Mouse (Mus musculus): Measurements from ENCODE around the gene Rrp7a. TPM values are rescaled to one million over a fixed set of nuclear protein-coding genes. Genes with fewer than 3 reads are reported as not detected.

The Rrp7a gene
- polyA plus RNA-seq, 1 experiment from 2014 or later = 72.4 TPM

DNA sequence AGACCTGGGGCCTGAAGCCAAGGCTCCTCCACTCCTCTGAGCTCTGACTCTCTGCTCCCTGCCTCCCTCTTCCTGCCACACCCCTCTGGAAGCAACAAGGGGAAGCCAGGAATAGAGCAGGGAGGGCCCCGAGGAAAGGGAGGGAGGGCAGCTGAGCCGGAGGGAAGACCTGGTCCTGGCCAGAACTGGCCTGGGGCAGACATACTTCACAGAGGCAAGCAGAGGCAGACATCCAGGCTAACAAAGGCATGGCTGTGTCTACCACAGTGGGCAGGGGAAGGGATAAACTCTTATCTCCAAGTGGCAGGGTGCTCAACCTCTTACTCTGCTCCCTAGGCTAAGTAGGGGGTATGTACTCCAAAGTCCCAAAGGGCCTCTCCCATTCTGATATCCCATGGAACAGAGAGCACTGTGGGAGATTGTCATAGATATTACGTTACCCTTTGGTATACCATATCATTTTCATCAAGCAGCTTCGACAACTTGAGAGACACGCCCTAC is 42.4 kb upstream of the Rrp7a start:
- WGBS = 77% methylated on average over 5 of the region's 5 CpGs
- H3K4me3 ChIP-seq = no peak overlapping the region
- H3K36me3 ChIP-seq = peaks cover 3% of the 10 kb centered on the region; the same call in 1 of the 2 replicates
- H3K4me2 ChIP-seq (replicated peaks) = no peak overlapping the region
- no peak overlapping the region for H3K27ac ChIP-seq (replicated peaks)
- ATAC-seq (replicated peaks) = no peak
- H3K9me3 ChIP-seq = no peaks in the 10 kb centered on the region
- H3K4me1 ChIP-seq = peaks cover 3% of the 10 kb centered on the region; the same call in 1 of the 2 replicates
- no peaks in the 10 kb centered on the region for H3K27me3 ChIP-seq
- H3K9ac ChIP-seq (replicated peaks) = no peak overlapping the region

DNA sequence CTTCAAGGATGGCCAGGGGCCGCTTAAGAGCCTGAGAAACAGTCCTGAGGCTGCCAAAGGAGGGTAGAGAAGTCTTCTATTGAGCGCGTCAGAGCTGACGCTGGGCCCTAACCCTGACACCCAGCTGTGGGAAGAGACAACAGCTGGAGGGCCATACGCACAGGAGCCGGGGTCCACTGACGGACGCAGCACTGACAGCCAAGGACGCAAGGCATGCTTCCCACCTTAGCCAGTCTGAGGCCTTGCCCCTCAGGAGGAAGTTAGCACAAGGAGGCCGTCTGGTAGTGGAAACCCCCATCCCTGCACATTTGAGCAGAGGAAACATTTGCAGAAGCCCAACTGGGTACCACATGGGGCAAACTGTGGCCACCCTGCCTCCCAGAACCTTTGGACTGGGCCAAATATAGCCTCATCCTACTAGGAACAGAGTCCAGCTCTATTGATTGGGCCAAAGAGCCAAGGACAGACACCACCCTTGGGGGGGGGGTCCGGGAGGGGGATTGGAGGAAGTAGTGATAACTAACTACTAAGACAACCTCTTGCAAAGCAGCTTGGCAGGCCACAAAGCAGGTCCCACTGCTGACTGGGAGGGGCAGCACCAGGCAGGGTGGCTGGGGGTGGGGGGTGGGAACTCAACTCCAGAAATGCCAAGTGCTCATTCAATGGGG is 40.4 kb upstream of the Rrp7a start:
- WGBS = 93% methylated on average over 11 of the region's 11 CpGs
- Histone ChIP-seq H3K27me3 (no peaks in the 10 kb centered on the region), H3K9ac (replicated peaks) (no peak overlapping the region), H3K4me3 (no peak overlapping the region), H3K4me1 (no peaks in the 10 kb centered on the region), H3K9me3 (no peaks in the 10 kb centered on the region), H3K27ac (replicated peaks) (no peak overlapping the region), H3K4me2 (replicated peaks) (no peak overlapping the region), H3K36me3 (peaks cover 23% of the 10 kb centered on the region)
- no peak for ATAC-seq (replicated peaks)

DNA sequence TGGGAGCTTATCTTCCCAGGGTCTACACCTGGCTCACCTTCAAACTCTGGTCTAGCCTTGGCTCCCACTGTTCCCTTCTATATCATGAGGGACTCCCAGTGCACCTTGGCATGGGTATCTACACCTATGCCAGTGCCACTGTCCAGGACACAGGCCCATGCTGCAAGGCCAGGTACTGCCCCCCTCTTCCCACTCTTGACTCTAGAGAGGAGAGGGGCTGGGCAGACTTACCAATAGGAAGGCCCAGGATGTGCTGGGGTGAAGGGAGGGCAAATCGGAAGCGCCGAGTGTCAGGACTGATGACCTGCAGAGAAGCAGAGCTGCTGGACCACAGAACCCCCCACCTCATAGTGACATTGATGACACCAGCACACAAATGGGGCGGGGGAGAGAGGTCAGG is 39.4 kb upstream of the Rrp7a start:
- 93% methylated on average over 4 of the region's 4 CpGs for WGBS
- Histone ChIP-seq H3K4me3 (no peak overlapping the region), H3K36me3 (peaks cover 30% of the 10 kb centered on the region)

DNA sequence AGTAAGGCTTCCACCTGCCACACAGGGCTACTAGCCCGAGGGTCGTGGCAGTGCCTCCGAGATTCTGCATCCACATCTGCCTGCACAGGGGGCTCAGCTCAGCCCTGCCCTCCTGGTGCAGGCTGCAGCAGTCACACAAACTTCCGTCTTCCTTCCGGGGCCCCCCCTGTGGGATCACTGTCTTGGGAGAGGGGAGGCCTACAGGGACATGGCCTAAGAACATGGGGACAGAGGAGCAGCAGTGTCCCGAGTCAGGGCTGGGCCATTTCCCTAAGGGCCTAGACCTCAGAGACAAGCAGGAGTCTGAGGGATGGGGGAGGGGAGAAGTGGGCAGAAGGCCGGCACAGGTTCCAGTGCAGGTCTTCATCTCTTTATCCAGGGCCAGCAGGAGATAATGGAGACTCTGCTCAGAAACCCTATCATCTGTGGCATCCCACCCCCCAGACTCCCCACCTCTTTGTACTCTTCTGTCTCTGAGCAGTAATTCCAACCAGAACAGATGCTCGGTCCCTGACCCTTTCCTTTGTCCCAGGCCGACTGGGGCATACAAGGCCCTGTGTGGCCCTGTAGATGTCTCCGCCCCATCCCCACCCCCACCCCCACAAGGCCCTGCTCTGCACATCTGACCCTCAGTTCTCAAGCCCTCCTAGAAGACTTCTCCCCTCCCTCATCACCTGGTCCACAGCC is 38.6 kb upstream of the Rrp7a start:
- Histone ChIP-seq H3K4me2 (replicated peaks) (no peak overlapping the region), H3K4me1 (no peaks in the 10 kb centered on the region), H3K36me3 (peaks cover 30% of the 10 kb centered on the region), H3K9ac (replicated peaks) (no peak overlapping the region), H3K27me3 (no peaks in the 10 kb centered on the region), H3K4me3 (no peak overlapping the region), H3K27ac (replicated peaks) (no peak overlapping the region), H3K9me3 (no peaks in the 10 kb centered on the region)
- ATAC-seq (replicated peaks) = no peak
- 32% methylated on average over 10 of the region's 10 CpGs for WGBS

More for the DNA sequence above, 39.4 kb upstream of the Rrp7a start:
- ATAC-seq (replicated peaks) = no peak
- H3K4me2 ChIP-seq (replicated peaks) = no peak overlapping the region
- no peak overlapping the region for H3K9ac ChIP-seq (replicated peaks)
- H3K9me3 ChIP-seq = no peaks in the 10 kb centered on the region
- no peaks in the 10 kb centered on the region for H3K27me3 ChIP-seq
- H3K4me1 ChIP-seq = no peaks in the 10 kb centered on the region
- no peak overlapping the region for H3K27ac ChIP-seq (replicated peaks)

DNA sequence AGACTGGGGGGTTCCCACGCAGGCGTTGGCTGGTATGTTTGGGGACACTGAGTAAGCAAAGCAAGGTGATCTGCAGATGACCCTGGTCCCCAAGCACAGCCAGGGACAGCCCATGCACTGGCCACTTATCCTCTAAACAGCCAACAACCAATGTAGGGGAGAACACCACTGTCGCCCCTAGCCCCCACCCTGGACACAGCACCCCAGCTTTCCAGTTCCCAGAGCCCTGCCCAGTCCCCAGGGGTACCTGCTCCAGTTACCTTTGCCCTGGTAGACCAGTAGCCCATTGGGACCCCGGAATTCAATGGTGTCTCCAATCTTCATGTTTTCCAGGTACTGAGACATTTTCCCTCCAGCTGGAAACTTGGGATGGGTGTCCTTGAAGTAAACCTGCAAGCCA is 38.0 kb upstream of the Rrp7a start:
- H3K27me3 ChIP-seq = no peaks in the 10 kb centered on the region
- no peak overlapping the region for H3K27ac ChIP-seq (replicated peaks)
- H3K4me2 ChIP-seq (replicated peaks) = no peak overlapping the region
- 95% methylated on average over 4 of the region's 4 CpGs for WGBS
- H3K9ac ChIP-seq (replicated peaks) = no peak overlapping the region
- no peak for ATAC-seq (replicated peaks)
- no peaks in the 10 kb centered on the region for H3K9me3 ChIP-seq
- H3K36me3 ChIP-seq = peaks cover 30% of the 10 kb centered on the region
- no peak overlapping the region for H3K4me3 ChIP-seq
- no peaks in the 10 kb centered on the region for H3K4me1 ChIP-seq

DNA sequence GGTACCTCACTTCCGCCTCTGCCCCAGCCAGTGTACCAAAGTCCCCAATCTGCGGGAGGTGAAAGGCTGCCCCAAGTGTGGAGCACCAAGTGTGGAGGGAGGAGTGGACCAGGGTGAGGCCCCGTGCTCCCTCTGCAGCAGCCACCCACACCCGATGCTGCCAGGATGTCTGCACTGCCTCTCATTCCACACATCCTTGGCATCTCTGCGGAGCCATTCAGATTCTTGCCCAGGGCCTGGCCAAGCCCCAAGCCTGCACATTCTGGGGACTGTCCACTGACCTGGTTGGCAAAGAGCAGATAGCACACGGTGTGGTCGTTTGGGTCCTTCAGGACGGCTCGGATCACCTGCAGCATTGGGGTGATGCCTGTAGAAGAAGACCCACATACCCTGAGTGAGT is 37.2 kb upstream of the Rrp7a start:
- H3K36me3 ChIP-seq = peaks cover 30% of the 10 kb centered on the region
- H3K4me2 ChIP-seq (replicated peaks) = no peak overlapping the region
- H3K9ac ChIP-seq (replicated peaks) = no peak overlapping the region
- H3K27ac ChIP-seq (replicated peaks) = no peak overlapping the region
- H3K4me1 ChIP-seq = no peaks in the 10 kb centered on the region
- no peaks in the 10 kb centered on the region for H3K27me3 ChIP-seq
- H3K9me3 ChIP-seq = no peaks in the 10 kb centered on the region
- no peak overlapping the region for H3K4me3 ChIP-seq
- 97% methylated on average over 9 of the region's 9 CpGs for WGBS
- no peak for ATAC-seq (replicated peaks)

DNA sequence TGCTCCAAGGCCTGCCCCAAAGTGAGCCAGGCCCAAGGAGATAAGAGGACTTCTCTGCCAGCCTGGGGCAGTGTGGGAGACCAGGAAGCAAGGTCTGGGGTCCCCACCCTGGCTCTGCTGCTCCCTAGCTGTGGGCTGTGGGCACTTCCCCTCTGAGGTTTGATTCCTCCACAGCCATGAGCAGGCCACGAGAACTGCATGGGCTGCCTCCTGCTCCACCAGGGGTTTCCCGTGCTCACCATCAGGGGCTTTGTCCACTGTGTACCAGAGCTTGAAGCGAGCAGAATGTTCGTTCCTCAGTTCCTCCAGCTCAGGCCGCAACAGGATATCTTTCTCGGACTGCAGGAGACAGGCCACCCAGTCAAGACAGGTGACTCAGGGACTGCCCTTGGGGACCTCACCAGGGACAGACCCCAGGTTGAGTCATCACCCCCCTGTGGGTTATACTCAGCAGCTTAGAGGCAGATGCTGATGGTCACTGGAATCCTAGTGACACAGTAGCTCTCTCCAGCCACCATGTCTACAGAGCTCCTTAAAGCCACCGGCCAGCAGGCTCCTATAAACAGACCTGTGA is 36.1 kb upstream of the Rrp7a start:
- no peaks in the 10 kb centered on the region for H3K27me3 ChIP-seq
- H3K4me1 ChIP-seq = no peaks in the 10 kb centered on the region
- WGBS = 91% methylated on average over 7 of the region's 7 CpGs
- no peak overlapping the region for H3K4me2 ChIP-seq (replicated peaks)
- no peak overlapping the region for H3K4me3 ChIP-seq
- H3K9me3 ChIP-seq = no peaks in the 10 kb centered on the region
- peaks cover 30% of the 10 kb centered on the region for H3K36me3 ChIP-seq
- H3K9ac ChIP-seq (replicated peaks) = no peak overlapping the region
- no peak overlapping the region for H3K27ac ChIP-seq (replicated peaks)
- no peak for ATAC-seq (replicated peaks)

DNA sequence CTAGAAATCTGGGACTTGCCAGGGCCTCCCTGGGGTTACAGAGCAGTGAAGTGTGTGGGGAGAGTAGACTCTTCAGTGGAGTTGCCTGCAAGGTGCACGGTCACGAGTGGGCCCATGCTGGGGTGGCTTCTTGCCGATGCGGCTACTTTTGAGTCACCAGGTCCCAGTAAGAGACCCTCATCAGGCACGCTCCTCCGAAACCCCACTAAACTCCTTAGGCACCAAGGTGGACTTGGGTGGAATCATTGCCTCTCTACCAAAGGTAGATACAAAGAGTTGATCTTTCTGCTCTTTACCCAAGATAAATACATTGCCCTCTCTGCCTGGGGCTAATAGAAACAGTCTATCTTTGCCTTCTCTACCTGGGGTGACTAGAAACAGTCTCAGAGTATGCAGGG is 35.1 kb upstream of the Rrp7a start:
- 95% methylated on average over 6 of the region's 6 CpGs for WGBS
- no peak for ATAC-seq (replicated peaks)
- H3K4me2 ChIP-seq (replicated peaks) = no peak overlapping the region
- no peaks in the 10 kb centered on the region for H3K4me1 ChIP-seq
- peaks cover 32% of the 10 kb centered on the region for H3K36me3 ChIP-seq
- no peak overlapping the region for H3K4me3 ChIP-seq
- H3K9me3 ChIP-seq = no peaks in the 10 kb centered on the region
- H3K27ac ChIP-seq (replicated peaks) = no peak overlapping the region
- no peaks in the 10 kb centered on the region for H3K27me3 ChIP-seq
- H3K9ac ChIP-seq (replicated peaks) = no peak overlapping the region

DNA sequence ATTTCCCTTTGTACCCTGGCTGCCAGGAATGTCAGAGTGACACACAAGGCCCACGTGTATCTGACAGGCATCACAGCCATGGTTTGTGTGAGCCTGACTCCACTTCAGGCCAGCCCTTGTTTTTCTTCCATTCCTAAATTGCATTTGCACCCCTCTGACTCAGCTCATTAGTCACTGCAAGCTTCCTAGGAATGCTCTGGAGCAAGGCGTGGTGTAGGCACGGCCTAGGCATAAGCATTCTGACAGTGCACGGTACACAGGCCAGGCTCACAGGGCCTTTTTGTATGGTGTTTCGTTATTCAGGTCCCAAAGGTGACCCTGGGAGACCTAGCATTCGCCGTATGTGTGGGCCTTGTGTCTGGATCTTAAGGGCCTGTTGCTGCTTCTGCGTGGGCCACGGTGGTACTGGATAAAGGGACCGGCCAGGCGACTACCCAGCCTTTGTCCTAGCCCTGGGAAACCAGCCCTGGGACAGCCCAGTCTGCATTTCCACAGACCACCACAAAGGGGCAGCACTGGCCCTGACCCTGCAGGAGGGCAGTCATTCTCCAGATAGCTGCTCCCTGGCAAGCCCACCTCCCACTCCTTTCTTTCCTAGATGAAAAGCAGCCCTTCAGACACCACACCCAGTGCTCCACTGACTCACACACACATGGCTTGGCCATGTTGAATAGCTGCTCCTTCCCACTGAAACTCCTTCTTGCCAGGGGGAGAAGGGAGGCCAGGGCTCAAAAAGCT is 34.5 kb upstream of the Rrp7a start:
- Histone ChIP-seq H3K4me1 (no peaks in the 10 kb centered on the region), H3K9me3 (no peaks in the 10 kb centered on the region), H3K4me3 (no peak overlapping the region), H3K9ac (replicated peaks) (no peak overlapping the region), H3K27me3 (no peaks in the 10 kb centered on the region), H3K4me2 (replicated peaks) (no peak overlapping the region), H3K36me3 (peaks cover 32% of the 10 kb centered on the region), H3K27ac (replicated peaks) (no peak overlapping the region)
- ATAC-seq (replicated peaks) = no peak
- WGBS = 73% methylated on average over 11 of the region's 11 CpGs

DNA sequence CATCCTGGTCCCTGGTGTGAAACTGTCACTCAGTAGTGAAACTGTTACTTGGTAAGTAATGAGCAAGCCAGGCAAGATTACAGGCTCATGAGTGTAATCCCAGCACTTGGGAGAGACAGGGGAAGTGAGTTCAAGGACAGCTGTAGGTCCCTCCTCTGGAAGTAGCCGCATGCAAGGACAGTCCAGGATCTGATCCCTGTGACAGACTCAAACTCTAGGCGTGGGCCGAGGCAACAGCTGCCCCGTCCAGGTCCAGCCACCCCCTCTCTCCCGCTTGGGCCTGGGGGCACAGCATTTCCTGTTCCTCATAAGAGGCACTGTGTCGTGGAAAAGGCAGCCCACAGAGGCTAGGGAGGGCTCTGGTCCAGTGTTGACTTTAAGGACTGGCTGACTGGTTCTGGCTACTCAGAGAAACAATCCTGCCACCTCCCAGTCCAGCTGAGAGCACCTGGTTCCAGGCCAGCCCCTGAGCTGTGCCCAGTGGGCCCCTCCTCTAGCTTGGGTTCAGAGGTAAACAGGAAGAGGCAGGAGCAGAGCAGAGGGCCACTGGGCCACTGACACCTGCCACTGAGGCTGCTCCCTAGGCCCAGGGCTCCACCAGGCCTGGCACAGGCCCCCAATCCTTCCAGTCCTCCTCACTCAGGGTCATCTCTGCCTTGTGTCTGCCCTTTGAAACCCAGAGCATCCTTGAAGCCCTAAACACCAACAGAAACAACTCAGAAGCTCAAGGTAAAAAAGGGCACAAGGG is 33.2 kb upstream of the Rrp7a start:
- Histone ChIP-seq H3K9me3 (no peaks in the 10 kb centered on the region), H3K4me2 (replicated peaks) (no peak overlapping the region), H3K4me3 (no peak overlapping the region), H3K9ac (replicated peaks) (no peak overlapping the region), H3K4me1 (no peaks in the 10 kb centered on the region), H3K27ac (replicated peaks) (no peak overlapping the region), H3K27me3 (no peaks in the 10 kb centered on the region), H3K36me3 (peaks cover 32% of the 10 kb centered on the region)
- ATAC-seq (replicated peaks) = no peak
- WGBS = 88% methylated on average over 6 of the region's 6 CpGs

DNA sequence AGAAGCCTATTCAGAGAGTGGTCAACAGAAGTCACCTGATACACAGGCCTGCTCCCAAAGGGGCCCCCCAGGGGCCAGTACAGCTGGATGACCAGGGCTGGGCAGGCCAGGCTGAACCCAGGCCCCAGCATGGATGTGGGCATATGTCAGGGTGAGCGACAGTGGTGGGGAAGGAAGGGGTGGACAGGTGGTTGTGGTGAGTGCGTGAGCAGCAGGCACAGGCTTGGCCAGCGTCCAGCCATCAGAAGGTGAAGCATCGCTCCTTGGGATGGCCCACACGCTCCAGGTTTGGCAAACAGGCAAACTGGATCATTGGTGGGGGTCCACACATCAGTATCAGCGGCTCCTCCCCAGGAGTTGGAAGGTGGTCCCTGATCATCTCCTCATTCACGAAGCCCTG is 31.7 kb upstream of the Rrp7a start:
- no peak for ATAC-seq (replicated peaks)
- no peak overlapping the region for H3K4me3 ChIP-seq
- H3K4me1 ChIP-seq = peaks cover 6% of the 10 kb centered on the region
- H3K27ac ChIP-seq (replicated peaks) = no peak overlapping the region
- no peak overlapping the region for H3K9ac ChIP-seq (replicated peaks)
- no peaks in the 10 kb centered on the region for H3K9me3 ChIP-seq
- no peaks in the 10 kb centered on the region for H3K27me3 ChIP-seq
- H3K36me3 ChIP-seq = peaks cover 22% of the 10 kb centered on the region
- 93% methylated on average over 7 of the region's 7 CpGs for WGBS
- no peak overlapping the region for H3K4me2 ChIP-seq (replicated peaks)
